Mouse (Mus musculus): Measurements from ENCODE around the gene Runx3. TPM values are rescaled to one million over a fixed set of nuclear protein-coding genes. Genes with fewer than 3 reads are reported as not detected.

Gene Runx3
- total and polyA plus RNA-seq, 2 experiments from 2014 or later = not detected

DNA sequence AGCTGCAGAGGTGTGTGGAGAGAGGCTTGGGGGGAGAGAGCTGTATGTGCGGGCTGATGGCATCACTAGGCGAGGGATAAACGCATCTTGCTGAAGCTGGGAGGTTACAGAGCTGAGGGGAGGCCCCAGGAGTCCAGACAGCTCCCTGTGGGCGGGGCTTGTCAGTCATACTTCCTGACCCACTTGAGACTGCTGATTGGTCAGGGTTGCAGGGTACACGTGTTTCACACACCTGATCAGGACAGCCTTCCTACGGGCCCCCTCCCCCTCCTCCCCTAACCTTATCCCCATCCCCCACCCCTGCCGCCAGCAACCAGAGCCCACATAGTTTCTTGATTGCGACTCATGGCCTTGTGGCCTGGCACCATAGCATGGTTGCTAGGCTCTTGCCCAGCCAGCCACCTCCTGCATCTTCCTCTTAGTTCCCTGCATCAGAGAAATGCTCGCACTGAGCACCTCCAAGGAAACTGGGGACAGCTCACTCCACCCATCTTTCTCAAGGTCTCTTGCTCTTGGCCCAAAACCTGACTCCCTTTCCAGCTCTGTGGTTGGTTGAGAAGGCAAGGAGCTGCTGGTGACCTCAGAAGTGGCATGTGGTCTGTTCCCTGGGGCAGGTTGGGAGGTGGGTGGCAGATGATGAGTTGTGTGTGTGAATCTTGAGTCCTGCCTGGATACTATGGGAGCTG is 38.4 kb downstream of the Runx3 start:
- TF ChIP-seq CTCF (IDR thresholded peaks at IDR 0.05) = no peak
- H3K27ac ChIP-seq (ENCODE audit: low read depth, low read length) = no peak overlapping the region
- DNase-seq (ENCODE audit: low spot score) = no peak
- H3K9me3 ChIP-seq (ENCODE audit: low read length) = no peaks in the 10 kb centered on the region
- H3K36me3 ChIP-seq (ENCODE audit: insufficient read depth, low read length) = no peaks in the 10 kb centered on the region
- whole genome bisulfite sequencing = 7% methylated on average over 9 of the region's 9 CpGs
- H3K4me2 ChIP-seq (ENCODE audit: low read depth, low read length, poor library complexity, severe bottlenecking) = no peak overlapping the region
- no peaks in the 10 kb centered on the region for H3K4me1 ChIP-seq (ENCODE audit: insufficient read depth, low read length)
- peaks cover 55% of the 10 kb centered on the region for H3K27me3 ChIP-seq (ENCODE audit: insufficient read depth, low read length)
- no peak overlapping the region for H3K9ac ChIP-seq (replicated peaks; ENCODE audit: low read length, poor library complexity, severe bottlenecking)
- H3K4me3 ChIP-seq (ENCODE audit: low read depth, low read length) = no peak overlapping the region
- no peak for ATAC-seq (ENCODE audit: low FRiP score)

DNA sequence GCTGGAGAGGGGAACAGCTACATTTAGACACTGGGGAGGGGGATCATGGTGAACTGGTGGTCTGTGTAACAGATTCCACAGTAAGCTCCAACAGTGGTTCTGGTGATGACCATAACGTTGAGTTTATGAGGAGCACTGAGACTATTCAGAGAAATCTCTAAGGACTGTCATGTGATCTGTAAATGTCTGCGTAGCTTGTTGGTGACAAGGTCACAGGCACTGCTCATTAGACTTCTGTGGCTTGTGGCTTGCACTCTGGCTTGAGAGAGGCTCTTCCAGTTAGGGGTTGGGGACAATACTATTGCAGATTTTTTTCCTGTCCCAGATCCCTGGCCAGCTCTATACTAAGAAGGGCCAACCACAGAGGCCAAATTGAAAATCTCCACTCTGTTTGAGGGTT is 39.2 kb downstream of the Runx3 start:
- Histone ChIP-seq H3K27me3 (ENCODE audit: insufficient read depth, low read length) (peaks cover 49% of the 10 kb centered on the region), H3K36me3 (ENCODE audit: insufficient read depth, low read length) (no peaks in the 10 kb centered on the region), H3K4me2 (ENCODE audit: low read depth, low read length, poor library complexity, severe bottlenecking) (no peak overlapping the region), H3K4me1 (ENCODE audit: insufficient read depth, low read length) (no peaks in the 10 kb centered on the region), H3K27ac (ENCODE audit: low read depth, low read length) (no peak overlapping the region), H3K4me3 (ENCODE audit: low read depth, low read length) (no peak overlapping the region), H3K9ac (replicated peaks; ENCODE audit: low read length, poor library complexity, severe bottlenecking) (no peak overlapping the region), H3K9me3 (ENCODE audit: low read length) (no peaks in the 10 kb centered on the region)
- WGBS = 79% methylated on average over 2 of the region's 2 CpGs
- no peak for ATAC-seq (ENCODE audit: low FRiP score)
- DNase-seq (ENCODE audit: low spot score) = no peak
- TF ChIP-seq CTCF (IDR thresholded peaks at IDR 0.05) = no peak

GRCm38 (mm10) chr4:135160168-135160567 is 39.7 kb downstream of the Runx3 start:
- WGBS = 76% methylated on average over 3 of the region's 3 CpGs
- Histone ChIP-seq H3K9ac (replicated peaks; ENCODE audit: low read length, poor library complexity, severe bottlenecking) (no peak overlapping the region), H3K27ac (ENCODE audit: low read depth, low read length) (no peak overlapping the region), H3K4me2 (ENCODE audit: low read depth, low read length, poor library complexity, severe bottlenecking) (no peak overlapping the region), H3K27me3 (ENCODE audit: insufficient read depth, low read length) (peaks cover 45% of the 10 kb centered on the region), H3K9me3 (ENCODE audit: low read length) (no peaks in the 10 kb centered on the region), H3K36me3 (ENCODE audit: insufficient read depth, low read length) (no peaks in the 10 kb centered on the region), H3K4me1 (ENCODE audit: insufficient read depth, low read length) (no peaks in the 10 kb centered on the region), H3K4me3 (ENCODE audit: low read depth, low read length) (no peak overlapping the region)
- no peak for ATAC-seq (ENCODE audit: low FRiP score)
- no peak for TF ChIP-seq CTCF (IDR thresholded peaks at IDR 0.05)
- no peak for DNase-seq (ENCODE audit: low spot score)

GRCm38 (mm10) chr4:135161441-135161840 is 41.0 kb downstream of the Runx3 start:
- peaks cover 46% of the 10 kb centered on the region for H3K27me3 ChIP-seq (ENCODE audit: insufficient read depth, low read length)
- no peak for ATAC-seq (ENCODE audit: low FRiP score)
- TF ChIP-seq CTCF (IDR thresholded peaks at IDR 0.05) = no peak
- no peaks in the 10 kb centered on the region for H3K36me3 ChIP-seq (ENCODE audit: insufficient read depth, low read length)
- no peak for DNase-seq (ENCODE audit: low spot score)
- no peak overlapping the region for H3K4me3 ChIP-seq (ENCODE audit: low read depth, low read length)
- H3K4me1 ChIP-seq (ENCODE audit: insufficient read depth, low read length) = no peaks in the 10 kb centered on the region
- 91% methylated on average over 11 of the region's 11 CpGs for WGBS
- H3K9ac ChIP-seq (replicated peaks; ENCODE audit: low read length, poor library complexity, severe bottlenecking) = no peak overlapping the region
- no peak overlapping the region for H3K27ac ChIP-seq (ENCODE audit: low read depth, low read length)
- H3K4me2 ChIP-seq (ENCODE audit: low read depth, low read length, poor library complexity, severe bottlenecking) = no peak overlapping the region
- no peaks in the 10 kb centered on the region for H3K9me3 ChIP-seq (ENCODE audit: low read length)

DNA sequence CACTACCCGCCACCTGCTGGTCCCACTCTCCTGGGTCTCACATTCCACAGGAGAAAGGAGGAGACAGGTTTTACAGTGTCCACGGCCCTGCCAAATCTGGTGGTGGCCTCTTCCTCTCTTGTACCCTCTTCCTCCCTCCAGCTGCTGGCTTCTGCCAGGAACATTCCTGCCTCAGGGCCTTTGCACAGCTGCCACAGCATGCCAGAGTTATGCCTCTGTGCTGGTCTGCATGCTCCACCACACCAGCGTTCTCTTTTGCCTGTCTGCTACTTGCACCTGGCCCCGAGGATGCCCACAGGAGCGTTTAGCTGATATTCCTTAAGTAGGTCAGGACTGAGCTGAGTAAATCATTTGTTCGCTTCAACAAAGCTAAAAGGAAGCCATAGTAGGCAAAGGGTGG is 45.3 kb downstream of the Runx3 start:
- H3K9me3 ChIP-seq (ENCODE audit: low read length) = no peaks in the 10 kb centered on the region
- peaks cover 34% of the 10 kb centered on the region for H3K27me3 ChIP-seq (ENCODE audit: insufficient read depth, low read length)
- no peak for TF ChIP-seq CTCF (IDR thresholded peaks at IDR 0.05)
- 67% methylated on average over 6 of the region's 6 CpGs for WGBS
- DNase-seq (ENCODE audit: low spot score) (no peak), ATAC-seq (ENCODE audit: low FRiP score) (no peak)
- H3K27ac ChIP-seq (ENCODE audit: low read depth, low read length) = no peak overlapping the region
- H3K4me2 ChIP-seq (ENCODE audit: low read depth, low read length, poor library complexity, severe bottlenecking) = no peak overlapping the region
- H3K4me3 ChIP-seq (ENCODE audit: low read depth, low read length) = no peak overlapping the region
- H3K36me3 ChIP-seq (ENCODE audit: insufficient read depth, low read length) = no peaks in the 10 kb centered on the region
- H3K9ac ChIP-seq (replicated peaks; ENCODE audit: low read length, poor library complexity, severe bottlenecking) = no peak overlapping the region
- no peaks in the 10 kb centered on the region for H3K4me1 ChIP-seq (ENCODE audit: insufficient read depth, low read length)

DNA sequence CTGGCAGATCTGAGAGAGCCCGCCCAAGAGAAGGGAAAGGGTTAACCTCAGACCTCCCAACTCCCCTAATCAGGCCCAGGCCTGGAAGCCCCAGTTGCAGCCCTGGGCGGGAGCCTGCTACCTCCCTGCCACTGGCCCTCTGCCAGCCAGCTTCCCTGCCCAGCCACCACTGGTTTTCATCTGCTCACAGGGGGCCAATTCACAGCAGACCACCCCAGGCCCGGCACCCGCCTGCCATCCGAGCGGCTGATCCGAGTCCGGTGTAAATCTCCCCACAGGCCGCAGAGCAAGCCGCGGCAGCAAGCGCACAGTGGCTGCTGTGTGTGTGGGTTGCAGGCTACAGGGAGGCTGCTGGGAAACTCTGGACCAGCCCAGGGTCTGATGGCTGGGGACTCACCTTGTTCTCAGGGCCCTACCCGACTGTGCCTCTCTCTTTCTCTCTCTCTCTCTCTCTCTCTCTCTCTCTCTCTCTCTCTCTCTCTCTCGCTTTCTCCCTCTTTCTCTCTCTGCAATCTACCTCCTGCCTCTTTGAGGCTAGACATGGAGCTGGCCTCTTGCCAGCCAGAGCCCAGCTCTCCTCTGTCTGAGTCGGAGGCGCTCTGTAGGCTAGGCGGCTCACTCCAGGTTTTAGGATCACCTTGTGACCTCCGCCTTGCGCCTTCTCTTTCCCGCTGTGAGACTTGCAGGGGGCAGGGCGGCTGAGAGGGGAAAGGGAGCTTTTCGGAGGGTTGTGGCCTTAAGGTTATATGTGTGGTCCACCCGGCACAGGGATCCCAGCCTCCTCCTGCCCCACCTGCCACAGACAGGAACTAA is 46.2 kb downstream of the Runx3 start:
- H3K27ac ChIP-seq (ENCODE audit: low read depth, low read length) = no peak overlapping the region
- no peaks in the 10 kb centered on the region for H3K4me1 ChIP-seq (ENCODE audit: insufficient read depth, low read length)
- no peak overlapping the region for H3K4me3 ChIP-seq (ENCODE audit: low read depth, low read length)
- H3K9ac ChIP-seq (replicated peaks; ENCODE audit: low read length, poor library complexity, severe bottlenecking) = no peak overlapping the region
- ATAC-seq (ENCODE audit: low FRiP score) (no peak), DNase-seq (ENCODE audit: low spot score) (no peak)
- H3K27me3 ChIP-seq (ENCODE audit: insufficient read depth, low read length) = peaks cover 34% of the 10 kb centered on the region
- H3K9me3 ChIP-seq (ENCODE audit: low read length) = no peaks in the 10 kb centered on the region
- TF ChIP-seq CTCF (IDR thresholded peaks at IDR 0.05) = no peak
- WGBS = 9% methylated on average over 22 of the region's 23 CpGs
- no peak overlapping the region for H3K4me2 ChIP-seq (ENCODE audit: low read depth, low read length, poor library complexity, severe bottlenecking)
- H3K36me3 ChIP-seq (ENCODE audit: insufficient read depth, low read length) = no peaks in the 10 kb centered on the region

Data from midbrain, postnatal 0 days (tissue).